Mouse (Mus musculus): Measurements from ENCODE around the gene Zyg11a. TPM values are rescaled to one million over a fixed set of nuclear protein-coding genes. Genes with fewer than 3 reads are reported as not detected.

Zyg11a gene
- polyA plus RNA-seq (2012; rRNA removed) (0.45 and 0.47 TPM in 2 replicates), polyA plus RNA-seq (2014; fragmentation: Nextera tagmentation; extraction: Ambion mirVana) (0.14 and 0.25 TPM in 2 replicates)

DNA sequence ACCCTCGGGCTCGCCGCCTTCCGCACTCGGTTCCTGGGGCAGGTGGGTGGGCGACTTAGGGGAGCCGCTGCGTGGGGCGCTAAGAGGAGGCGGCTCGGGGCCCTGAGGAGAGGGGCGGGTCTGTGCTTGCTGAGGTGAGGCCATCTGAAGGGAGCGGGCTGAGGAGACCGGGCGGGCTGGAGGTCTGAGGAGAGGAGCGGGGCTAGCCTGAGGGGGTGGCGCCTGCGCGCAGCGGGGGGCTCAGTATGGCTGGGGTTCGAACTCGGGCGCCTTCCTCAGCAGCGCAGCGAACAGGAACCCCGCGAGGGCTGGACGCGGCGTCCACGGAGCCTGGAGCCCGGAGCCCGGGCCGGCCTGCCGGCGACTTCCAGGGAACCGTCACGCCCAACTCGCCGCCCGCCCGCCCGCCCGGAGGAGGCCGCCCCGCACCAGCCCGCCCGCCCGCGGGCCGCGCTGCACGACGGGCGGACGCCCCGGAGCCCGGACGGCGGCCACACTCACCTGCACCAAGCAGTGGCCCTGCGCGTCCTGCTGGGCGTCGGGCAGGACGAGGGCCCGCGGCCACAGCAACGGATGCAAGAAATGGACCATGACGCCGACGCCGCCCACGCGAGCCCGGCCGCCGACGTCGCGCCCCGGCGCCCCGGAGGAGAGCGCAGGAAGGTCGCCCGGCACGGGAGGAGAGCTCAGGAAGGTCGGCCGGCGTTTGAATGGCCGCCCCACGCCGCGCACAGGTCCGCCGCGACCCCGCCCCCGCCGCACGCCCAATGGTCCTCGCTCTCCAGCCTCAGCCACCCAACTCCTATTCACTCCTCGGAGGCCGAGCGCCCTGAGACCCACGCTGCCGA lies at the start of gene Zyg11a:
Gene Zyg11a (minus strand): TSS at position 717 of the 848 bp plus-strand sequence.
- H3K27ac ChIP-seq, result no peak within 1 kb of the TSS

DNA sequence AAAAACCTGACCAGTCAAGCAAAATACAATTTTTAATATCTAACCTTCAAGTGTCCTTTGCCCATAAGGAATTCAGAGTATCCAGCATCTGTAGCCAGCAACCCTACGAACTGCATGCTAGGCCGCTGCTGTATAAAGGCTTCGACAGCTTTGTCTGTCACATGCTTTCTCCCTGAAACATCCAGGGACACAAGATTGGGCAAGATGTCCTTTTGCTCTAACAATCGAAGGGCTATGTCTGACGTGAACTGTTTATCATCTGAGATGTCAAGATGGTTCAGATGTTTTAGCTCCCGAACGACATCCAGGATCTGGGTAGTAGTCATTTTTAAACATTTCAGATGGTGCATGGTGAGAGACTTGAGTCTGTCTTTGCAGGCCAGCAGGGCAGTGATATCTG lies 47.9 kb upstream of the Zyg11a start:
- ATAC-seq (ENCODE audit: insufficient read depth) (no peak), DNase-seq (ENCODE audit: low read depth in 3 of 3, low spot score in 3 of 3) (no peak)
- no peak overlapping the region for H3K4me2 ChIP-seq (ENCODE audit: low read depth)
- no peaks in the 10 kb centered on the region for H3K36me3 ChIP-seq (replicated peaks; ENCODE audit: control insufficient read depth, insufficient read depth, low read depth)
- H3K4me1 ChIP-seq (replicated peaks; ENCODE audit: control insufficient read depth in 2 of 2, insufficient read depth in 2 of 2, low read length in 1 of 2), result no peaks in the 10 kb centered on the region
- TF ChIP-seq CTCF (IDR thresholded peaks at IDR 0.05; ENCODE audit: low read depth), result no peak
- TF ChIP-seq EP300 (IDR thresholded peaks at IDR 0.05; ENCODE audit: low read depth), result no peak
- H3K4me3 ChIP-seq (ENCODE audit: insufficient read depth in 1 of 2, low read depth in 2 of 2, low read length in 2 of 2), result no peak overlapping the region
- no peak overlapping the region for H3K27ac ChIP-seq
- WGBS (ENCODE audit: insufficient replicate concordance), result 79% methylated on average over 7 of the region's 7 CpGs
- H3K9me3 ChIP-seq (ENCODE audit: control insufficient read depth, low read length), result no peaks in the 10 kb centered on the region
- no peak overlapping the region for H3K9ac ChIP-seq (replicated peaks)
- no peaks in the 10 kb centered on the region for H3K27me3 ChIP-seq (ENCODE audit: control insufficient read depth, insufficient read depth, low read length)

More for the DNA sequence above, at the start of gene Zyg11a:
- Histone ChIP-seq H3K9me3 (ENCODE audit: control insufficient read depth, low read length) (no peaks in the 10 kb centered on the region), H3K4me2 (ENCODE audit: low read depth) (peak within 1 kb of the TSS; percentile 33), H3K9ac (replicated peaks) (no peak within 1 kb of the TSS), H3K4me1 (replicated peaks; ENCODE audit: control insufficient read depth in 2 of 2, insufficient read depth in 2 of 2, low read length in 1 of 2) (no peaks in the 10 kb centered on the region), H3K36me3 (replicated peaks; ENCODE audit: control insufficient read depth, insufficient read depth, low read depth) (no peaks in the 10 kb centered on the region), H3K27me3 (ENCODE audit: control insufficient read depth, insufficient read depth, low read length) (peaks cover 38% of the 10 kb centered on the region), H3K4me3 (ENCODE audit: insufficient read depth in 1 of 2, low read depth in 2 of 2, low read length in 2 of 2) (peak within 1 kb of the TSS; percentile 37 to 45)
- TF ChIP-seq EP300 (IDR thresholded peaks at IDR 0.05; ENCODE audit: low read depth), result no peak
- no peak for TF ChIP-seq CTCF (IDR thresholded peaks at IDR 0.05; ENCODE audit: low read depth)
- ATAC-seq (ENCODE audit: insufficient read depth) (0 out of 2 replicates have a peak, but pooled peaks have one; percentile 26), DNase-seq (ENCODE audit: low read depth in 3 of 3, low spot score in 3 of 3) (no peak)
- WGBS (ENCODE audit: insufficient replicate concordance), result 4% methylated on average over 76 of the region's 107 CpGs

DNA sequence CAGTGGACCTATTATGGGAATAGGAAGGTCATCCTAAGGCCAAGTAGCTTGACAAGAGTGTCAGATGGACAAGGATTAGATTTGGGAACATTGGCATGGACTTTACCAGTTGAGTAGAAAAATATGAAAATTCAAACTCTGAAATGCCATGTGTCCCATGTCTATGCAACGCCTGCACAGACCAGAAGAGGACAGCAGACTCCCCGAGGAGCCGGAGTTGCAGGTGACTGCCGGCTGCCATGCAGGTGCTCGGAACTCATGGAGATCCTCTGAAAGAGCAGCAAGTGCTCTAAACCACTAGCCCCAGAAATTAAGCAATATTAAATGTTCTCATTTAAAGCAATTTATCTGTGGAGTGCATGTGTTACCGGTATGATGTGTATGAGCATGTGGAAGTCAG lies 35.5 kb upstream of the Zyg11a start:
- ATAC-seq (ENCODE audit: insufficient read depth) (no peak), DNase-seq (ENCODE audit: low read depth in 3 of 3, low spot score in 3 of 3) (no peak)
- Histone ChIP-seq H3K27ac (no peak overlapping the region), H3K27me3 (ENCODE audit: control insufficient read depth, insufficient read depth, low read length) (no peaks in the 10 kb centered on the region), H3K4me1 (replicated peaks; ENCODE audit: control insufficient read depth in 2 of 2, insufficient read depth in 2 of 2, low read length in 1 of 2) (no peaks in the 10 kb centered on the region), H3K4me3 (ENCODE audit: insufficient read depth in 1 of 2, low read depth in 2 of 2, low read length in 2 of 2) (no peak overlapping the region), H3K9ac (replicated peaks) (no peak overlapping the region), H3K4me2 (ENCODE audit: low read depth) (no peak overlapping the region), H3K9me3 (ENCODE audit: control insufficient read depth, low read length) (no peaks in the 10 kb centered on the region), H3K36me3 (replicated peaks; ENCODE audit: control insufficient read depth, insufficient read depth, low read depth) (peaks cover 2% of the 10 kb centered on the region; the same call in 1 of the 2 replicates)
- WGBS (ENCODE audit: insufficient replicate concordance), result 83% methylated on average over 6 of the region's 6 CpGs
- TF ChIP-seq CTCF (IDR thresholded peaks at IDR 0.05; ENCODE audit: low read depth) (peak; percentile 45), EP300 (IDR thresholded peaks at IDR 0.05; ENCODE audit: low read depth) (no peak)

DNA sequence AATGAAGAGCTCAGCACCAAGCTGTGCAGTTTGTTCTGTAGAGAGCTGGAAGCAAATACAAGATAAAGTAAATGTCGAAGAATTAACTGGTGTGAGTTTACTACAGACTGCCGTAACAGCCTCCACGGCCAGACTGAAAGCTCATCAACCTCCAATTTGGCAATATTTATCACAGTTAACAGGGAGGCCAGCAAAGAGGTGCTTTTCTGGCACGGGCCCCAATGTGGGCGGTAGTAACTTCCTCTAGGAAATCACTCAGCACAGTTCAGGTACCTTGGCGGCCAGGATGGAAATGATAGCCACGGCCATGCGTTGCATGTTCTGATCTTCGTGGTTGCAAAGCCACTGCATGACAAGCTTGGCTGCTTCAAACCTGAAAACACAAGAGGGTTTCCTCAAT lies 32.7 kb upstream of the Zyg11a start:
- ATAC-seq (ENCODE audit: insufficient read depth) (no peak), DNase-seq (ENCODE audit: low read depth in 3 of 3, low spot score in 3 of 3) (no peak)
- Histone ChIP-seq H3K9me3 (ENCODE audit: control insufficient read depth, low read length) (no peaks in the 10 kb centered on the region), H3K9ac (replicated peaks) (no peak overlapping the region), H3K27me3 (ENCODE audit: control insufficient read depth, insufficient read depth, low read length) (no peaks in the 10 kb centered on the region), H3K4me2 (ENCODE audit: low read depth) (no peak overlapping the region), H3K27ac (no peak overlapping the region), H3K36me3 (replicated peaks; ENCODE audit: control insufficient read depth, insufficient read depth, low read depth) (0 out of 2 replicates have a peak, but pooled peaks cover 2% of the 10 kb centered on the region), H3K4me3 (ENCODE audit: insufficient read depth in 1 of 2, low read depth in 2 of 2, low read length in 2 of 2) (no peak overlapping the region), H3K4me1 (replicated peaks; ENCODE audit: control insufficient read depth in 2 of 2, insufficient read depth in 2 of 2, low read length in 1 of 2) (no peaks in the 10 kb centered on the region)
- WGBS (ENCODE audit: insufficient replicate concordance), result 48% methylated on average over 9 of the region's 9 CpGs
- TF ChIP-seq EP300 (IDR thresholded peaks at IDR 0.05; ENCODE audit: low read depth) (no peak), CTCF (IDR thresholded peaks at IDR 0.05; ENCODE audit: low read depth) (no peak)

DNA sequence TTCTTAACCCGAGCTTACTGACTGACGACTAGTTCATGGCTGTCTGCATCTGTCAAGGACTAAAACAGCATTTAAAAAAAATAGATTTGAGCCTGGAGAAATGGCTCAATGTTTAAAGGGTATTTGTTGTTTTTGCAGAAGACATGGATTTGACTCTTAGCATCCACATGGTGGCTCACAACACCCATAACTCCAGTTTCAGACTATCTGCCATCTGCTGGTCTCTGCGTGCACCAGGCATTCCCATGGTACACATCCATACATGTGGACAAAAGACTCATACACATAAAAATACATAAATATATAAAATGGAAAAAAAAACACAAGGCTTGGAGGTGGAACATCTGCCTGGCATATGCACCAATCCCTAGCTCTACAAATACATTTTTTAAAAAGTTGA lies 31.5 kb upstream of the Zyg11a start:
- H3K9me3 ChIP-seq (ENCODE audit: control insufficient read depth, low read length), result no peaks in the 10 kb centered on the region
- H3K4me3 ChIP-seq (ENCODE audit: insufficient read depth in 1 of 2, low read depth in 2 of 2, low read length in 2 of 2), result no peak overlapping the region
- no peak overlapping the region for H3K27ac ChIP-seq
- ATAC-seq (ENCODE audit: insufficient read depth) (no peak), DNase-seq (ENCODE audit: low read depth in 3 of 3, low spot score in 3 of 3) (no peak)
- no peak overlapping the region for H3K9ac ChIP-seq (replicated peaks)
- TF ChIP-seq CTCF (IDR thresholded peaks at IDR 0.05; ENCODE audit: low read depth) (no peak), EP300 (IDR thresholded peaks at IDR 0.05; ENCODE audit: low read depth) (no peak)
- WGBS (ENCODE audit: insufficient replicate concordance), result 71% methylated on average over 3 of the region's 3 CpGs
- no peaks in the 10 kb centered on the region for H3K27me3 ChIP-seq (ENCODE audit: control insufficient read depth, insufficient read depth, low read length)
- peaks cover 2% of the 10 kb centered on the region; the same call in 1 of the 2 replicates for H3K36me3 ChIP-seq (replicated peaks; ENCODE audit: control insufficient read depth, insufficient read depth, low read depth)
- H3K4me2 ChIP-seq (ENCODE audit: low read depth), result no peak overlapping the region
- no peaks in the 10 kb centered on the region for H3K4me1 ChIP-seq (replicated peaks; ENCODE audit: control insufficient read depth in 2 of 2, insufficient read depth in 2 of 2, low read length in 1 of 2)

Measured in liver, embryonic 14.5 days (tissue).